Mouse (Mus musculus): ENCODE results near the gene Cald1.

GRCm38 (mm10) chr6:34624536-34624935 lies 26.2 kb downstream of the Cald1 start:
- TF ChIP-seq POLR2A (IDR thresholded peaks at IDR 0.05; ENCODE audit: extremely low read depth, insufficient read depth, low read length): no peak
- no peak for TF ChIP-seq CTCF (IDR thresholded peaks at IDR 0.05; ENCODE audit: low read depth, low read length)
